Mouse (Mus musculus): ENCODE measurements at regions not wholly inside any gene's neighbourhood (a gene's known extent, or its start where the extent isn't known, plus 50 kb on each side); places are given as distances from the start of the nearest gene placed in this dataset.

DNA sequence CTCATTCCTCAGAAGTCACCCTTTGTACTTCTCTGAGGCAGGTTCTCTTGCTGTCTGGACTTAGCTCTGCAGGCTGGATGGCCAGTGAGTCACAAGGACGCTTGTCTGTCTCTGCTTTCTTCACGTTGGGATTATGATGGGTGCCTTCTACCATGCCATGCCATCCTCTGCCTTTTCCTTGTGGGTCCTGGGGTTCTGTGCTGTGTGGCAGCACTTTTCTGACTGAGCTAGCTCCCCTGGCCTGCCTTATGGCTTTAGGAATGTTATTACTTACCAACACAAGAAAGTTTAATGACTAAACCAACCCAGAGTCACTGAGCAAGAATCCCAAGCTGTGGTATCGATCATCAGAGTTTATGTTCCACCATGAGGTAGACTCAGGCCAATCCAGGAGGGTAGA is 280.7 kb downstream of the Gm49356 start:
- DNase-seq (ENCODE audit: low read depth), result no peak

DNA sequence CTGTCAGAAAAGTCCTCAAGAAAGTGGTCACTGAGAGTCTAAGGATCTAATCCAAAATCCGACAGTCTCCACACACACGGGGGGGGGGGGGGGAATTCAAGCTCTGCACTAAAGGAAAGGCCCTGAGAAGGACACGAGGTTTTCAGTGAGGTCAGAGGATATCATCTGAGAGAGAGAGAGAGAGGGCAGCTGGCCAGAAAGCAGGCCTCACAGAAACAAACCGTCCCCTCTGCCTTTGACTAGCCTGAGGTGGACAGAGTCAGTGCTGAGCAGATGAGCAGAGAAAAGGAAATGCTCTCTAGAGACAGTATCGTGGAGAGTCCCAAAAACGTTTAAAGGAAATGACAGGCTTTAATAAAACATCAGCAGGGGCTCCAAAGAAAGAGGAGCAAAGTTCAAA is 282.0 kb downstream of the Gm49356 start:
- no peak for DNase-seq (ENCODE audit: low read depth)

DNA sequence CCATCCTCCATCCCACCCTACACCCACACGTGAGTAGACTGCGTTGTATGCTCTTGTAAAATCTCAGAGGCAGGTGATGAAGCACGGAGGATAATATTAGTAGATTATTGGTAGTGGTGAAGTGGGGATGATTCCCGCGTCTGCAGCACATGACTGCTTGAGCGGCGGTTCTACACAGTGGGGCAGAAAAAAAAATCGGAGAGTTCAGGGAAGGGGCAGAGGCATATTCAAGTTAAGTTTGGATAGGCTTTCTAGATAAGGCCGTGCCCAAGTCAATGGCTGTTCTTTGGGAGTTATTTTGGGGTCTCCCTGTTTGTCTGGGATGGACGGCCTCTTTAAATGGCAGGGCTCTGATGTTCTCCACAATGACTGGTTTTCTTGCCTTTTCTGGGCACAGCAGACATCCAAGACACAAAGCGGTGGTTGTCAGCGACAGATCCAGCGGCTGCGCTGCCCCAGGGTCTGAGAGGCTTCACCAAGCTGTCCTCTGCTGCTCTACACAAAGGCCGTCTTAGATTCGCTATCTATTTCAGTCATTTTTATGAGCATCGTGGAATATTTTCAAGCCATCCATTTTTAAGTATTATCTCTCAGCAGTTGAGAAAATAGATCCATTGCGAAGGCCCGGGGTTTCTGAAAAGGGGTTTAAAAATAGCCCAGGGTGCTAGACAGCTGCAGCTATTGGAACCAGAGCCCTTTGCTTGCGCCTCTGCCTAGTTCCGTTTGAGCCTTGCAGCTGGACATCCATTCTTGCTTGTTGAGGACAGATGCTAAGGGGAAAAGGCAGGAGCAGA is 284.6 kb downstream of the Gm49356 start:
- no peak for DNase-seq (ENCODE audit: low read depth)

DNA sequence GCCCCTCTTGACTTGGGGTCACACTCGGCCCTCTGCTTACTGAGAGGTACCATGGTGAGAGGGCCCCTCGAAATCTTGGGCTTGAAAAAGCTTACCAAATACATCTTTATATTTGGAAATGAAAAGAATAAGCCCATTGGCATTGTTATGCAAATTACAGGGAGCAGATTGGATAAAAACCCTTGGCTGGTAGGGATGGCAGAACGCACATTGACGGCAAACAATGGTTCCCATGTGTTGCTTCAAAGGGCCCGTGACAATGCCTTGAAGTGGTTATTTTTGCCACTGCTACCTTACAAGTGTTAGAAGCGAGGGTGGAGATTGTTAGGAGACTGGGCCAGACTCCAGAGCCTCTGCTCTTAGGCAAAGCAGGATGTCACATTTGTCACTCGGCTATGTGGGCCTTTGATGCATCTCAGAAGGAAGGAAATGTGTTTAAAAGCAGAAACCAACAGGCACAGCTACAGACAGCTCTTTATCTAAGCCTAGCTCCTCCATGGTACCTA is 285.2 kb downstream of the Gm49356 start:
- peak; percentile 63 for DNase-seq (ENCODE audit: low read depth)

DNA sequence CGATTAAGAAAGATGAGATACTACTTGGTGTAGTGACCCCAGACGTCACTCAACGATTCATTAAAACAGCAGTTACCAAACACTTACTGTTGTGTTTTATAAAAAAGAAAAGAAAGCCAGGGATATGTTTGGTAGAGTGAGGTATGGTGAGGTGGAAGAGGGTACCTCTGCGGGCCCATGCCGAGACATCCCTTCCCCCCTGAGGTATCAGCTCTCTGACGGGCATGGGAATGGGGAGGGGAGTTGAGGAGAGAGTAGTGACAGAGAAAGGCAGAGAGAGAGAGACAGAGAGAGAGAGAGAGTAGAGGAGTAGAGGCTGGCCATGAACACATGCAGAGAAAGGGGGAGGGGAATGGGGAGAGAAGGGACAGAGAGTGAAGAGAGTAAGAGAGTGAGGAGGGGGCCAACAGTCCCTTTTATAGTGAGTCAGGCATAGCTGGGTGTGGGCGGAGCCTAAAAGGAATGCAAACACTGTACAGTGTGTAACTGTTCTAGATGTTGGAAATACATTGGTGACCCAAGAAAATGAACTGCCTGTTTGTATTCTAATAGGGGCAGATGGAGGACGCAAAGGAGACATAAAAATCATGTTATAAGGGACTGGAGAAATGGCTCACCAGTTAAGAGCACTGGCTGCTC is 285.9 kb downstream of the Gm49356 start:
- peak; percentile 4 for DNase-seq (ENCODE audit: low read depth)

DNA sequence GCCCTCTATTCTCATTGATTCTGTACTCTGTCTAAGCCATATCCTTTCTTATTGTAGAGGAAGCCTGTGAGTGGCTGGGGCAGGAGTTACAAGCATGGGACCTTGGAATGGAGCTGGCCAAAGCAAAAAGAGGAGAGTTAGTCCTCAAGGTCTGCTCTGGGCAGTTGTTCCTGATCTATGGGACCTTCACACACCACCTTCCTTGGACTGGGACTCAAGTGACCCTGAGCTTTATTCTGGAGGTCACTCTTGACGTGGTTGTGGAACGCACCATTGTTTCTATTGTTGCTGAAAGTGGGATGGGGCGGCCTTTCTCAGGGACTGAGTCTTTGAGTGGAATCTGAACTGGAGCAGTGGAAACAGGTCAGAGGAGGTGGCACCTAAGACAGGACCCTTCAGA is 291.0 kb downstream of the Gm49356 start:
- no peak for DNase-seq (ENCODE audit: low read depth)

DNA sequence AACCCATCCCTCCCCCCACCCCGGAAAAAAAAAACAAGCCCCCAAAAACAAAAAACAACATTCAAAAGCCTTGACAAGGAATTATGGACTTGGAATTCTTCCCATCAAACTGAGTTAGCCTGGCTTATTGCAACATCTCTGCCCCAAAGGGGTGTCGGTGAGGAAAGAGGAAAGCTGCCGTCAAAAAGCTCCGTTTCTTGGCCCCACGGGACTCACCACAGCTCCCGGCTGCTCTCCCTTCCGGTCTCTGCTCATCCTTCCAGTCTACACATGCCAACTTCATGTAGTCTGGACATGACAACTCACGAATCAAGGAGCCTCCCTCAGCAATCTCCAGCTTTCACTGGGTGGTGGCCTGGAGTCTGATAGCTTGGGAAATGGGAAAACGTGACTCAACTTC is 295.4 kb downstream of the Gm49356 start:
- DNase-seq (ENCODE audit: low read depth), result no peak

DNA sequence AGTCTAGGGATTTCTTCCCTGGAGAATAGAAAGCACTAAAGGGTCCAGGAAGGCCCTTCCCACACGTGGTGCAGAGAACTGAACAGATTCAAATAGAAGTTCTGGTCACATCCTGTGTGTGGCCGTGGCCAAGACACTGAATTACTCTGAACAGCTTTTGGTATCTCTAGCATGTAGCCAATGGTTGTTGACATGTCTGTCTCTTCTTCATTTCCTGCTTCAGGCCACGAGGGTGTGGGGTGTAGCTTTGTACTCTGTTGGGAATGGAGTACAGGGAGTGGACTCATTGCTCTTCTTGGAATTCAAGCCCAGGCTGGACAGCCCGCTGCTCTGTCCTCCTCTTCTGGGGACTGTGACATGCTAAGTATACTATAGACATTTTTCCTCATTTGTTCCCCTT is 298.5 kb downstream of the Gm49356 start:
- no peak for DNase-seq (ENCODE audit: low read depth)

DNA sequence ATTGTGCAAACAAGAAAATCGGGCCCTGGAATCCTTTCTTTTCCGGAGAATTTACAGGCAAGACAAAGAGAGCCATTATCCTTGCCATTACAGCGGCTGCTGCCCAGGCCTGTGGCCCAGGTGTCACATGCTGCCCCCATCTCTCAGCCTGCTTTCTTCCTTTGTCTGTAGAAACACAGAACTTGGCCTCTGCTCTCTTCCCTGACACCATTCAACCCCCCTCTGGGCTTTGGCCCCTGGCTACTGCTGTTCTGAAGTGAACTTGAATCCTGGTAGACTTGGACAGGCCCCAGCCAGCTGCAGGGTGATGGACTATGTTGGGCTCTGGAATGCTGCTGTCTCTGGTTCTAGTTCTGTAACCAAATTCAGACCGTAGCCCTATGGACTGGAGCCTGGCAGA is 299.3 kb downstream of the Gm49356 start:
- no peak for DNase-seq (ENCODE audit: low read depth)

DNA sequence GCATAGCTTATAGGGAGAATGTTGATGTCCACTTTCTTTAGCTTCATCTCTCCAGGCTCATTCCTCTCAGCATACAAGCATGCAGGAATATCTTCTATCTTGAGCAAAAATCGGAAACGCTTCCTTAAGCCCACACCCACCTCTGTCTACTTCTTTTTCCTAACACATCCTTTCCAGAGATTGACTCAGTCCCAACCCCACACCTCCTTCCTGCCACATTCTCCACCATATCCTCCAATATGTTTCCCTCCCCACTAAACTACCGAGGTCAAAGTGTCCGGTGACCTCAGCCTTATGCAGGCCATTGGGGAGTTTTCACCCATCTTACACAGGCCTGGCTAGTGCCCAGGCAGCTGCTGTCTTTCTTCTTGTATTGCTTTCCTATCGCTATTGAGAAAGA is 301.4 kb downstream of the Gm49356 start:
- DNase-seq (ENCODE audit: low read depth), result no peak

DNA sequence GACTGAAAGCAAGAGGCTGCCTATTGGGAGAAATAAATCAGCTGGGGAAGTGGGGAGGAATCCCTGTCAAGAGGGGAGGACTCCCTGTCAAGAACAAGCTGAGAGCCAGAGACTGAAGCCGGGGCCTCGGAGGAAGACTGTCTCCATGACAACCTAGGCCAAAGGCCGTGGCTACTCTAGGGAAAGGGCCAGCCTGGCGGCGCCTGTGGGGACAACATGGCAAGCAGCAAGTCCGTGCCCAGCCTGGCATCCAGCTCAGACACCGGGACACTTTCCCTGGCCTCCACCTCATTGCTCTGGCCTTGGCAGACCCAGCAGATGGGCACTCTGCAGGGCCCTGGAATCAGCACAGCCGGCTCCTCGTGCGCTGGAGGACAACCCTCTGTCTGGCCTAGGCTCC is 305.3 kb downstream of the Gm49356 start:
- no peak for DNase-seq (ENCODE audit: low read depth)

DNA sequence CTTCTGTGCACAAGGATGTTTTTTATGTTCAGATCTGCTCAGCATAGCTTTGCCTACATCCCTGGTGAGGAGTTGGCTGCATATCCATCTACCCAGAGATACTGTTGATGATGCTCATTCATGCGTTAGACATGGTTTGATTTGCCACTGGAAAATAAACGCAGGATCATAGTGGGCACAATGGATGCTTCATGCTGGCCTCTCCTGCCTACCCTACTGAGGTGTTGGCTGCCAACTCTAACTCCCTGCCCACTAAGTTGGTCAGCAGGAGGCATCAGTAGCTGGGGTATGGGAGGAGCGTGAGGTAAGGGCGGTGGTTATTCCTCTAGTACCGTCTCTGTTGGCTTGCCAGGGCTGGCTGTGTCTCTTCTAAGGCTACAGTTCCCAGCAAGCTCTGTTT is 307.3 kb downstream of the Gm49356 start:
- DNase-seq (ENCODE audit: low read depth), result no peak

DNA sequence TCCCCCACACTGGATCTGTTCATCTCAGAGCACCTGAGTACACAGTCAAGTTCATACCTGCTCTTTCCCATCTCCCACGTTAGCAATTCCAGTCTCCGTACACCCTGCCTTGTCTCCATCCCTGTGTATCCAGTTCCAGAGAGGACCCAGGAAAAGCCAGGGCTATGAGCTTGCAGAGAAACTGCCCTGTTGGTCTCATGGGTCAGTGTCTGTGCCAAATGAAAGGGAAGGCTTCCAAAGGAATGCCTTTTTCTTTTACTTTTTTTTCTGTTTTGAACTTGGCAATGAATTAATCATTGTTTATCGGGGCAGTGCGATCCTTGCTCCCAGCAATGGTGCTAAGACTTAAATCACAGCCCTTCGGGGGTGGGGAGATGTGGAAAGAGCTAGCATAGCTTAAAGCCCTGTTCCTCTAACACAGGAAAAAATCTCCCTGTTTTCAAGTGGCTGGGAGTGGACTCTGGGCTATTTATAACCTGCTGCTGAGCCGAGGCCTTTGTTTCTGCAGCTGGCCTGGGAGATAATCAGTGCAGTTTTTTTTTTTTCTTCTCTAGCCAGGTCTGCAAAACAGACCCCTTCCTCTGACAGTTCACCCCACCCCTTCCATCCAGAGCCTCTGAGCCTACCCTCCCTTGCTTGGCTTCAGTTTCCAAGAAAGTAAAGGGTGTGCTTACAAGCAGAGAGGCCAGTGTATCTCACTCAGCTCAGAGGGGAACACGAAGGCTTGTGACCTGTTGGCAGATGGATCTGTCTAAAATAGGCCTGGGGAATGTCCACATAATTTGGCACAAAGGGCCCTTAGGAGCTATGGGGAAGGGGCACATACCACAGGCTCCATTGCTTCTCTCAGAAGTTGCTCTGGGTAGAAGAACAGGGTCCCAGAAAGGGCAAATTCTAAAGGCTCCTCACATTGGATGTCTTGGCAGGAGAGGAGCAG is 308.6 kb downstream of the Gm49356 start:
- DNase-seq (ENCODE audit: low read depth), result no peak

DNA sequence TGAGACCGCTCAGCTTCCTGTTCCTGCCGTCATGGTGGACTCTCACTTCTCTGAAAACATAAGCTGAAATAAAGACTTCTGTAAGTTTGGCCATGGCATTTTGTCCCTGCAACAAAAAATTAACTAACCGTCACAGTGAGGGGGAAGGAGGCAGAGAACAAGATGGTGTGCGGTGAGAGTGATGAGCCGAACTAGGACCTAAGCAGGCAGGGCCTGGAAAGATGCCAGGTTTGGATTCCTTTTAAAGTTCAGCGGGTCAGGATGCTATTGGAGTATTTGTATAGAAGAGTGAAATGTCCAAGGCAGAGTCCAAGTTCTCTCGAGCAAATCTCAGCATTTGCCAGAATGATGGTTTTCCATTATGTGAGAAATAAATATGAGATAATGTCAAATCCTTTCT is 312.3 kb downstream of the Gm49356 start:
- DNase-seq (ENCODE audit: low read depth), result no peak

DNA sequence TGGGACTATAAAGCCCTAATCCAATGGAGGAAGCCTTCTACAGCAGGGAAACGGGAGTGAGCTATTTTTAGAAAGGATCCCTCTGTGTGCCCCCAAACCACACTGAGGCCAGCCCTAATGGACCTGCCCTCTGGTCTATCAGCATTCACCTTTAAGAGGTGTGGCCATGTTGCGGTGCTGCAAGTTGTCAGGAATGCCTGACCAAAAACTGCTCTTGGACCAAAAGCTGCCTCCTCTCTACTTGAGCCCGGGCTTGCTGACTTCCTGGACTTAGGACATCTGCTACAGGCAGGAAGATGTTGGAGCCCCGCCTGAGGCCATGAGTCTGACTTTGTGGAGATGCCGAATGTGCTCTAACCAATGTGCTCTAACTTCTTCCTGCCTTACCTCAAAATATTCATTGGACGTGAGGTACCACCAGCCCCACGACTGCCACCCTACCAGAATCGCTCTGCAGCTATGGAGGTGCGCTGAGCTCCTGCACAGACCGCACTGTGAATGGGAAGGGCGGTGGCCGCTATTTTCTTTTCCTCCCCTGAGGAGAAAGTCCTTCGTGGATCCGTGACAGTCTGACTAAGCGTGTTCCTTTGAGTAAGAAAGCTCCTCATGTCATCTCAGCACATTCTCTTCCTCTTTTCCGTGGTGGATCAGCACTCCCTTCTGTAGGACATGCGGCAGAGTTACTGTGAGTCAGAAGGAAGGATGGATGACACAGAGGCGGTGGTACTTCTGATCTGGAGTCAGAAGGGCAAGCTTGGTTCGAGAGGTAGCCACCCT is 313.0 kb downstream of the Gm49356 start:
- no peak for DNase-seq (ENCODE audit: low read depth)

DNA sequence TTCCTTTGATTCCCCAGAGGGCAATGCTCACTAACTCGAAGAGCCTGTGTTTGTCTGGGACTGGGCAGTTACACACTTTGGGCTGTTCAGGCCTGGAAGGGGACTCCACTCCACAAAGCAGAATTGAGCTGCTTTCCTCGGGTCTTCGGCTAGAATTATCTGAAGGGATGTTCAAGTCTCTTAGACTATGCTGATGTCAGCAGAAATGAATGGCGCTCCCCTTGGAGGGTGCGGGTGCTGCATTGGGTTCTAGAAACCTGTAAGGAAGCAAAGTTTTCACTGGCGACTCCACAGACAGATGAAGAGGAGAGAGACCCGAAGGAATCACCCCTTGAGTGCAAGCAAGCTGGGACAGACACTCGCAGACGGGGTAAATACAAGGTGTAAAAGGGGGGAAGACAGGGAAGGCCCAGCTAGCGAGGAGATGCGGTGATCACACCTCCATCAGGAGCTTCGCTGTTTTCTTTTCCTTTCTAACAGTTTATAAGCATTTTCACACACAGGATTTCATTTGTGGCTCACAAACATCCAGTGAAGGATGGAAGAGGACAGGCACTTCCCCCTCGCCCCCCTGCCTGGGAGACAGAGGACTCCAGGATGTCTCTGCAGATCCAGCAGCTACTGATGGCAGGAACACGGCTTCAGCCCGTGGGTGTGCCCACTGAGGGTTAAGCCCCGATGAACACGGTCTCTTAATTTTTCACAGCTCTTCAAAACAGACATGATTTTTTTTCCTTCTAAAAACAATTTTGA is 314.2 kb downstream of the Gm49356 start:
- DNase-seq (ENCODE audit: low read depth), result no peak

DNA sequence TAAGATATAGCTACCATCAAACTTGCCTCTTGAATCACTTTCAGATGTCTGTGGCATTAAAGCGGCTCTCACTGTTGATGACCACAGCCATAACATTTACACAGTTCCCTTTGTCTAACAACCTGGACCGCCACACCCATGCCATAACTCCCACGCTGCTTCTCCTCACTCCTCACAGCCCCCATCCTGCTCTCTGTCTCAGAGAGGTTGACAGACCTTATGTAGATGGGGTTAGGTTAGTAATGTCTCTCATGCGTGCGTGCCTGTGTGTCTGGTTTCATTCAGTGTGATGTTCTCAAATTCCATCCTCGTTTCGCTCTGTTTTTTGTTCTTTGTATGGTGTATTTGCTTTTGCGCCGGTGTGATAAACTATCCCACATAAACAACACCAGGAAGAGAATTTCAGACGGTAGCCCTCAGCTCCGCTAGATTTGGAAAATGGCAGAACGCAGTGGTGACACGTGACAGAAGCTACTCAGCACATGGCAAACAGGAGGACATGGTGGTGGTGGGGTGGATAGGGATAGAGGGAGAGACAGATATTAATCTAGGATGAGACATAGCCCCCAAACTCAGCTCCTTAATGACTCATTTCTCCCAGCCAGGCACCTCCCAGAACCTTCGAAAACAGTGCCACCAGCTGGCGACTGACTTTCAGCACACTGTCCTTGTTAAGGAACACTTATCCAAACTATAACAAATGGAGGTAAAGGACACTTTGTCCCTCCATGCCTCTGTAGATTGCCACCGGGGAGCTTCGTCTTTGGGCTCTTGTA is 314.9 kb downstream of the Gm49356 start:
- DNase-seq (ENCODE audit: low read depth), result peak; percentile 5

DNA sequence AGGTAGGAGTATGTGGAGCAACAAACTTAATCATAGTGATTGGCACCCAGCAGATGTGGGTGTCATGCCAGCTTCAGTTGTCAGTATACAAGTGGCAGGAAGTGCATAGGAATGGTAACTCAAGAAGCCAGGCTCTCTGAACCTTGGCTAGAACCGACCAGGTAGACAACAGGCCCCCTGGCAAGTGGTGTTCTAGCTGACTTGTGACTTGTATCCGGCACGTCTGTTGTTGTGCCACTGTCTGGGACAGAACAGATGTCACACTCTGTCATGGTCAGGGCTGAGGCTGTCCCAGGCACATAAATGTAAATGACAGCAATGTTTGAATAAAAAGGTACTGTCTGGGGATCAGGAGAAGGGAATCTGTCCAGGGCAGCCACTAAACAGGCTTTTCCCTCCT is 316.0 kb downstream of the Gm49356 start:
- DNase-seq (ENCODE audit: low read depth), result no peak

DNA sequence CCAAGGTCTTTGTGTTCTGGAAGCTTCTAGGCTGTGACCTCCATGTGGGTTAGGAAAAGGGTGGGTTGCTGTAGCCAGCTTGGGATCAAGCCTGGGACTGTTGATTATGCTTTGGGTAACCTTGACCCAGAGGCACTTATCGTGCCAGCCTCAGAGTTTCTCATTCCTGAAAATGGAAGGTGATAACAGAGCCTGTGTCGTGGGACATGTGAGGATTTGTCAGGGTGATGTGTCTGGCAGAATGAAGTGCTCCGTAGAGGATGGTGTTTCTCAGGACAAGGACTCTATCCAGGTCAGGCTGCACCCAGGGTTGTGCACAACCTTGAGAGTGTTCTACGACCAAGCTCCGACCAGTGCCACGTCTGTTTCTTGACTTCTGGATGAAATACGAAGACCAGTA is 316.4 kb downstream of the Gm49356 start:
- no peak for DNase-seq (ENCODE audit: low read depth)

DNA sequence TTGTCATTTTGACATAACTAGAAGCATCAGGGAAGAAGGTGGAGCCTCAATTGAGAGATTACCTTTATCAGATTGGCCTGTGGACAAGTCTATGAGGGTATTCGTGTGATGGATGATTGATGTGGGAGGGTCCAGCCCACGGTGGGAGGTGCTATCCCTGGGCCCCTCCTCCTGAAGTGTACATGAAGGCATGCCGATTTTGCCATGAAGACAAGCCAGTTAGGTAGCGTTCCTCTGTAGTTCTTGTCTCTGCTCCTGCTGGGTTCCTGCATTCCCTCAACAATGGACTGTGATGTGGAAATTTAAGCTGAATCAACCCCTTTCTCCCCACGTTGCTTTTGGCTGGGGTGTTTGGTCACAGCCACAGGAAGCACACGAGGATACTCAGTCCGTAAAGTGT is 317.5 kb downstream of the Gm49356 start:
- DNase-seq (ENCODE audit: low read depth), result no peak
